Mouse (Mus musculus) splenic B cell, adult 2 months (primary cell): ENCODE measurements at regions not wholly inside any gene's neighbourhood (a gene's known extent, or its start where the extent isn't known, plus 50 kb on each side); places are given as distances from the start of the nearest gene placed in this dataset.

Experiments
- DNase-seq: peaks from one replicate; pipeline ENCODE4 v3.0.0-alpha.2; 2011; ENCODE audit warnings: low read depth, low spot score
- H3K27me3 ChIP-seq: 2 replicates; pipeline ENCODE4 v1.6.1; 2012; ENCODE audit warnings: mild to moderate bottlenecking, low read length, moderate library complexity, mixed read lengths; ENCODE audit not compliant: control insufficient read depth, poor library complexity, insufficient read depth, severe bottlenecking
- H3K36me3 ChIP-seq: 2 replicates; pipeline ENCODE4 v1.6.1; 2012; ENCODE audit warnings: mild to moderate bottlenecking, low read length, moderate library complexity, mixed read lengths; ENCODE audit not compliant: control insufficient read depth, poor library complexity, insufficient read depth, severe bottlenecking

- Histone ChIP-seq H3K27me3 (no peaks in the 10 kb centered on the region), H3K36me3 (no peaks in the 10 kb centered on the region)
- DNase-seq: no peak
Observed at GRCm38 (mm10) chr16:55623422-55623821, 215.3 kb downstream of the Nfkbiz start.

- H3K27me3 ChIP-seq: no peaks in the 10 kb centered on the region
- no peak for DNase-seq
- H3K36me3 ChIP-seq: no peaks in the 10 kb centered on the region
Observed at GRCm38 (mm10) chr16:55619731-55620130, 219.0 kb downstream of the Nfkbiz start.

- no peak for DNase-seq
- no peaks in the 10 kb centered on the region for H3K36me3 ChIP-seq
- H3K27me3 ChIP-seq: no peaks in the 10 kb centered on the region
Observed at GRCm38 (mm10) chr16:55617958-55618357, 220.7 kb downstream of the Nfkbiz start.

GRCm38 (mm10) chr16:55617506-55617905, 221.2 kb downstream of the Nfkbiz start:
- DNase-seq: no peak
- no peaks in the 10 kb centered on the region for H3K27me3 ChIP-seq
- H3K36me3 ChIP-seq: no peaks in the 10 kb centered on the region

- no peaks in the 10 kb centered on the region for H3K27me3 ChIP-seq
- no peak for DNase-seq
- H3K36me3 ChIP-seq: no peaks in the 10 kb centered on the region
Observed at GRCm38 (mm10) chr16:55616408-55617120, 222.1 kb downstream of the Nfkbiz start.

GRCm38 (mm10) chr16:55612873-55613272, 225.8 kb downstream of the Nfkbiz start:
- DNase-seq: no peak

GRCm38 (mm10) chr16:55612001-55612400, 226.7 kb downstream of the Nfkbiz start:
- H3K27me3 ChIP-seq: no peaks in the 10 kb centered on the region
- DNase-seq: no peak
- no peaks in the 10 kb centered on the region for H3K36me3 ChIP-seq

More at GRCm38 (mm10) chr16:55612873-55613272, 225.8 kb downstream of the Nfkbiz start:
- Histone ChIP-seq H3K36me3 (no peaks in the 10 kb centered on the region), H3K27me3 (no peaks in the 10 kb centered on the region)

- Histone ChIP-seq H3K27me3 (no peaks in the 10 kb centered on the region), H3K36me3 (no peaks in the 10 kb centered on the region)
- DNase-seq: no peak
Observed at GRCm38 (mm10) chr16:55611172-55611571, 227.5 kb downstream of the Nfkbiz start.

- Histone ChIP-seq H3K27me3 (no peaks in the 10 kb centered on the region), H3K36me3 (no peaks in the 10 kb centered on the region)
- no peak for DNase-seq
Observed at GRCm38 (mm10) chr16:55608361-55608760, 230.3 kb downstream of the Nfkbiz start.

- Histone ChIP-seq H3K27me3 (no peaks in the 10 kb centered on the region), H3K36me3 (no peaks in the 10 kb centered on the region)
- no peak for DNase-seq
Observed at GRCm38 (mm10) chr16:55606447-55607239, 232.1 kb downstream of the Nfkbiz start.

GRCm38 (mm10) chr16:55603611-55604010, 235.1 kb downstream of the Nfkbiz start:
- Histone ChIP-seq H3K27me3 (no peaks in the 10 kb centered on the region), H3K36me3 (no peaks in the 10 kb centered on the region)
- DNase-seq: no peak

GRCm38 (mm10) chr16:55589382-55589956, 249.2 kb downstream of the Nfkbiz start:
- no peaks in the 10 kb centered on the region for H3K27me3 ChIP-seq
- no peaks in the 10 kb centered on the region for H3K36me3 ChIP-seq
- DNase-seq: peak; percentile 64

GRCm38 (mm10) chr16:55587138-55587537, 251.6 kb downstream of the Nfkbiz start:
- Histone ChIP-seq H3K36me3 (no peaks in the 10 kb centered on the region), H3K27me3 (no peaks in the 10 kb centered on the region)
- DNase-seq: no peak

GRCm38 (mm10) chr16:55582906-55583305, 255.8 kb downstream of the Nfkbiz start:
- no peaks in the 10 kb centered on the region for H3K27me3 ChIP-seq
- DNase-seq: peak; percentile 22

GRCm38 (mm10) chr16:55582029-55582428, 256.7 kb downstream of the Nfkbiz start:
- no peaks in the 10 kb centered on the region for H3K36me3 ChIP-seq
- DNase-seq: no peak
- no peaks in the 10 kb centered on the region for H3K27me3 ChIP-seq

More at GRCm38 (mm10) chr16:55582906-55583305, 255.8 kb downstream of the Nfkbiz start:
- H3K36me3 ChIP-seq: no peaks in the 10 kb centered on the region
